Mouse (Mus musculus): ENCODE results near the gene Klf9.

GRCm38 (mm10) chr19:23132720-23133426 lies 8.2 kb upstream of the Klf9 start:
- TF ChIP-seq POLR2A (IDR thresholded peaks at IDR 0.05; ENCODE audit: insufficient read depth, low read depth, low read length): no peak
- TF ChIP-seq CTCF (IDR thresholded peaks at IDR 0.05; ENCODE audit: insufficient read depth, low read depth, low read length): no peak
